Mouse (Mus musculus): ENCODE measurements around the gene Cox6b1.

Gene Cox6b1

GRCm38 (mm10) chr7:30608476-30608875 is 17.5 kb downstream of the Cox6b1 start:
- DNase-seq, result no peak

GRCm38 (mm10) chr7:30607706-30608309 is 18.1 kb downstream of the Cox6b1 start:
- DNase-seq, result peak; percentile 70

GRCm38 (mm10) chr7:30604944-30605343 is 21.0 kb downstream of the Cox6b1 start:
- DNase-seq, result no peak

DNA sequence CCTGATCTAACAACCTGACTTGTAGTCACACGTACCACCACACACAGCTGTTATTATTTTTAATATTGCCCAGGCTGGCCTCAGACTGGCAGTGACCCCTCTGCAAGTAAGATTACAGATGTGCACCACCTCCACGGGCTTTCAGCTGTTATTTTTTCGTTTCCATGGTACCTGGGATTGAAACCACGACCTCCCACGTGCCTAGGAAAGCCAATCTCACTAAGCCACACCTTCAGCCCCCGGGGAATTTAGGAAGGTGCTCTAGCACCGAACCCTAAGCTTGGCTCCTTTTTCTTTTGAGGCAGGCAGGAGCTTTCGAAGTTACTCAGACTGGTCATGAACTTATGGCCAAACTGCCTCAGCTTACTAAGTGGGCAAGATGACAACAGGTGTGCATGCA is 21.5 kb downstream of the Cox6b1 start:
- no peak for DNase-seq

DNA sequence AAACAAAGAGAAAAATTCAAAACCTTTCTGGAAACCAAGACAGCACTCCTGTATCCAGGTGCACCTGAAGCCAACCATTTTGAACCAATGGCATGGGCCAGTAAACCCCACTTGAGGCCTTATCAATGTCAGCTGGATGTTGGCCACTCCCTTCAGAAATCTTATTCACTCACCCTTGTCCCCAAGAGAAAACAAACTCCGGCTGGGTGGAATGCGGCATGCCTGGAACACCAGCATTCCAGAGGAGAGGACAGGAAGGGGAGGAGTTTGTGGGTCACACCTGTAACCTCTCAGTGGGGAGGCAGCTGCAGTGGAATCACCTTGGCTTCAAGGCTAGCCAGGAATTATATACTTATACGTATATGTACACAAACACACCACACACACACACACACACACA is 23.4 kb downstream of the Cox6b1 start:
- DNase-seq, result no peak

GRCm38 (mm10) chr7:30600651-30601050 is 25.3 kb downstream of the Cox6b1 start:
- DNase-seq, result no peak

DNA sequence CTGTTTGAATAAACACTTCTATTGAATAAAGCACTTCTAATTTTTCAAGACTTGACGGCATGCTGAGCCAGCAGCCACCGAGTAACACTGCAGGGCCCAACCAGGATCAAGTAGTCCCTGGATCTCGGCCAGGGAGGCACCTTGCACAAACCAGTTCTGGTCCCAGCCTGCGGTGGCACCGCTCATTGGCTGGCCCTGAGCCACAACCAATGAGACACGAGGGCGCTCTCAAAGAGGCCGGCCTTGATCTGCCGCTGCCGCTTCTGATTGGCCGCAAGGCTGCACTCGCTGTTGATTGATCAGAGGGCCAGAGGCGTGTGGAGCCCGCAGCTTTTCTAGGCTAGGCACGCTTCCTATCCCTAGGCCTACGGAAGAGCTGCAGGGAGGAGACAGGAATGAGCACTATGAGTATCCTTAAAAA is 26.0 kb downstream of the Cox6b1 start:
- DNase-seq, result peak; percentile 67

- no peak for DNase-seq
These were observed 27.2 kb downstream of the Cox6b1 start, which contains the start of gene Zbtb32 for GRCm38 (mm10) chr7:30598786-30599185. TSS of gene Zbtb32 (minus strand) at chr7:30598909.

DNA sequence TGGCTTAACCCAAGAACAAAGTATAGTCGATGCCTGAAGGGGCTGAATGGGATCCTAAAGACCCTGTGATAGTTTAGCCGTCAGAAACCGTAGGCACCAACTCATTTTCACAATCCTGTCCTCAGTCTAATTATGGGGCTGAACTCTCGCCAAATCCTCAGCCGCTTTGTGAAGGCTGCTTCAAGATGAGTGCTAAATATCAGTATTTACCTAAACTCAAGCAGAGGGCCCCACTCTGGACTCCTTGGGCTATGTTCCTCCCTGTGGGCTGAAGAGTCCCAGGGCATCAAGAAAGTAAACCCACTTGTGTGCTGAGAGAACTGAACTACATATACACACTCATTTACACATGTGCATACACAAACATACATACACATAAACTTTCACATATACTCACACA is 29.1 kb downstream of the Cox6b1 start:
- DNase-seq, result no peak

- DNase-seq, result no peak
These were observed 29.9 kb downstream of the Cox6b1 start for GRCm38 (mm10) chr7:30596093-30596492.

- no peak for DNase-seq
These were observed 31.4 kb downstream of the Cox6b1 start for GRCm38 (mm10) chr7:30594510-30595024.

GRCm38 (mm10) chr7:30593579-30594509 is 32.1 kb downstream of the Cox6b1 start:
- no peak for DNase-seq

DNA sequence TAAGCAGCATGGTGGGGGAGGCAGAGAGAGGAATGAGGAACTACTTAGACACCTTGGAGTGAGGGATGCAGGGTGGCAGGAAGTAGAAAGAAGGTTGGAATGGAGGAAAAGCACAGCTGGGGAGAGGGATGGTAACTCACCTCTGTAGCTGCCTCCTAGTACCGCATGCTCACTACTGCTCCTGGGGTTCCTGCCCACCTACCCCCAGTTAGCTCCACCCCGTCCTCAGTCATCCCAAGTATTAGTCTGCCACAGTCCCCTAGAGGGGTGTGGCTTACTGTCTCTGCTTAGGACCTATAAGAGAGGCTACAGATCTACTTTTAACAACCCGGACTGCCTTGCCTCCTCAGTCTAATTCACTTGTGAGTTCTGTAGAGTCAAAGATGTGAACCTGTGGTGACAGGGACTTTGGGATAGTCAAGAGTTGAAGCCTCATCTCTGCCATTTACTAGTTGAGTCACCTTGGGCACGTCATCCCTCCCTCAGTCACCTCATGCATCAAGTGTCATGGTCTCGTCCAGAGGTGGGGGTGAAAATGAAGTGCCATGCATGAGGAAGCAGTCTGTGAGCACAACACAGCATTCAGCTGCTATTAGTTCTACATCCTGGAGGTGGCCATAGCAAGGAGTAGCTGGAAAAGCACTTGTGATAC is 33.1 kb downstream of the Cox6b1 start:
- no peak for DNase-seq

- DNase-seq, result no peak
These were observed 34.4 kb downstream of the Cox6b1 start for GRCm38 (mm10) chr7:30591605-30591951.

DNA sequence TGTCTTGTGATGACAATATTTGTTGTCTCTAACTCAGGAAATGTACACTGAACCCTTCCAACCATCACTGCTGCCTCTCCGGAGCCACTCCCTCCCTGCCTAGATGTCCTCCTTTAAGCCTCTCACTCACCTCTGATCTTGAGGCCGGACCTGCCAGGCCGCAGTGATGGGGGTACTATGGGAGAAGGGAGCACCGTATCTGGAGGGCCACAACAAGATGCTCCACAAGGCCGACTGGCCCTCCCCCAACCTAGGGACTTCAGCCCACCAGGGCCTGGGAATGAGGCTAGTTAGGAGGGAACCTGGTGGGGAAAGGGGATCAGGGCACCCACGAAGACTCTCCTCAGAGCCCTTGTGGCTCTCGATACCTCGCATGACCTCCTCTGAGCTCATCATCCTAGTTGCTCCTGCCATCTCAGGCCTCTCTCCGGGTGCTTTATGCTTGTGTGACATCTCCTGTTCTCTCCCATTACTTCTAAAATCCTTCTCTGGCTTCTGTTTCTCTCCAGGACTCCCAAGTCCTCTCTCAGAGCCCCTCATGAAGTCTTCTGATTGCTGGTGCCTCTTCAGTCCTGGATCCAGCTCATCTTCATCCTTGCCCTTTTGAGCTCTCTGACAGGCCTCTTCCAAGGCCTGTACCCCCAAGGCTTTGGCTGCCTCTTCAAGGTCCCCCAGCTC is 34.9 kb downstream of the Cox6b1 start:
- DNase-seq, result no peak

DNA sequence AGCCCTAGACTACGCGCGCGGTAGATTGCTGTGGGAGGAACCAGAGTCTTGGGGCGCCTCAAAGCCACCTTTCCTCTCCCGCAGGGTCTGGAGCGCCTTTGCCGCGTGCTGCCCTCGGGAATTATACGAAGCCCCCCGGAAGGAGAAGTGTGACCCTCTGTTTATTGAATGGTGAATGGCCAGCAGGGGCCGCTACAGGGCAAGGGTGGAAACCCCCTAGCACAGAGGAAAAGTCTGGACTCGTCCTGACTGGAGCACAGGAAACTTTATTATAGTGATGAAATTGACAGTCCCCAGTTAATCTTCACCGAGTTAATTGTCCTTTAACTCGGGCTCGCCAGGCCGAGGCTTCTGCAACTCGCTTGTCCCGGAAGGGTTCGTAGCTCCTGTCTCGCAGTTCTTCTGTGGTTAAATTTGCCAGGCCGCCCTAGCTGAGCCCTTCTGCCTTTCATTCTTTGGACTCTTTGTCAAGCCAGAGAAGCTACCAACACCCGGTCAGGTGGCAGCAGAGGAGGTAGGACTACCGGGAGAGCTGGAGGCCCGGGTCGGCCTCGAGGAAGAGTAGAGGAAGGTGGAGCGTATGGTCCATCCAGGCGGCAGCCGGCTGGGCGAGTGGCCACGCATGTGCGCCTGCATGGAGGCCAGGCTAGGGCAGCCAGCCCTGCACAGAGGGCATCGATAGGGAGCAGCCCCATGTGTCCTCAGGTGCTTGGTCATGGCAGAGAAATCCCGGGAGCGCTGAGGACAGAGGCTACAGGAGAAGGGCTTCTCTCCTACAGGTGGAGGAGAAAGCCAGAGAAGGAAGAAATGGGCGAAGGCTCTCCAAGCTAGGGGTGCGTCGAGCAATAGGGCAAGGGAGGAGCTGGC is 36.3 kb downstream of the Cox6b1 start:
- DNase-seq, result peak; percentile 86

GRCm38 (mm10) chr7:30588676-30589434 is 37.1 kb downstream of the Cox6b1 start, which contains the start of gene Kmt2b:
TSS of gene Kmt2b (minus strand) at chr7:30588726.
- peak; percentile 94 for DNase-seq

DNA sequence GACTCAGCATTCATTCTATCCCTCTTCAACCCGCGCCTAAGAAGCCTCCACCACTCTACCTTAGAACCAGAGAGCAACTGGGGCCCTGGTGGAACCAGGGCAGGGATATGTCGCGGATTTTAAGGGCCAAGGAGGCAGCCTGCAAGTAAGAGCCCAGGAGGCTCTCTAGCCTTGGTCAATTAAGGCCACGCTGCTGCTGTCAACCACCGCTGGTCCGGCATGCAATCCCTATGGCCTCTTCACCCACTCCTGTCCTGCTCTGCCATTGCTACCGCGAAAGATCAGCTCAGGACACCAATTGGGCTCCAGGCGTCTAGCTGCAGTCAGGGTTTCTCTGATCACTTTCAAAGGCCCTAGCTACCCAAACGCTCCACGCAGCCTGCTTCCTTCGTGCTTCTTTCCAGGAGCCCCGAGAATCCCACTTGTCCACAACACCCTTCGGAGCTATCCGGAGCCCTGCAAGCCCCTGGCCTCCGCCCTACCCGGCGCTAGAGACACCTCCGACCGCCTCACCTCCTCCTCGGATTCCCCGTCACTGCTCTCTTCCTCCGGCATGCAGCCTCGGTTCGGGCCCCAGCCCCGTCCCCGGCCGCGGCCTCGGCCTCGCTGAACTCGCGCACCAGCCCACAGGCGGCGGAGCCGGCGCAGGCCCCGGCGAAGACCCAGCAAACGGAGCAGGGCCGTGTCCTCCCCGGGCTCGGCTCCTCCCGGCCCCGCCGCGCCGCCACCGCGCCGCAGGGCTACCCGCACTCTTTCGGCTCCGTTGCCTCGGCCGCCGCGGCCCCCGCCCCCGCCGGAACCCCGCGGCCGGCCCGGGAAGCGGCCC is 37.9 kb downstream of the Cox6b1 start:
- DNase-seq, result no peak

DNA sequence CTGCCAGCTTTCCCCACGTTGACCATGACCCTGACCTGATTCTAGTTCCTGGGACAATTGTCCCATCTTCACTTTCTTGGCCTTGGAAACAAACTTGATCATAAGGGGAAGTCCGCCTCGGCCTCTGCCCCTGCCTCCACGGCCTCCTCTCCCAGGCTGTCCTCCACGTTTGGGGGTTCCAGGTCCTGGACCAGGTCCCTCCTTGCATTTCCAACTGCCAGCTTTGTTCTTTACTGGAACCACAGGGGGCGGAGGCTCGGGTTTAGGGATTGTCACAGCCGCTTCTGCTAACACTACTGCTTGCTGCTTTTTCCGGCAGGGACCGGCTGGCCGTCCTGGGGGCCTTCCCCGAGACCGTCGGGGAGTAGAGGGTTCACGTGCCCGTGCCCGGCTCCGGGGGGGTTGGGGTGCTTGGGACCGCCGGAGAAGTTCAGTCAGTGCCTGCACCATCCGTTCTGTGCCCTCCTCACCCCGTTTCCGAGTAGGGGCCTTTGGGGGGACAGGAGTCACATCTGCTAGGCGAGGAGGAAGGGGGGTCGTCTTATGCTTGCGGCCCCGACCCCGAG is 39.4 kb downstream of the Cox6b1 start:
- no peak for DNase-seq

- no peak for DNase-seq
These were observed 40.8 kb downstream of the Cox6b1 start for GRCm38 (mm10) chr7:30585170-30585569.

Measured in thymus, postnatal 25 days (tissue).